33 mouse cellular contexts compared by ENCODE assay signal in the genomic region with DNA sequence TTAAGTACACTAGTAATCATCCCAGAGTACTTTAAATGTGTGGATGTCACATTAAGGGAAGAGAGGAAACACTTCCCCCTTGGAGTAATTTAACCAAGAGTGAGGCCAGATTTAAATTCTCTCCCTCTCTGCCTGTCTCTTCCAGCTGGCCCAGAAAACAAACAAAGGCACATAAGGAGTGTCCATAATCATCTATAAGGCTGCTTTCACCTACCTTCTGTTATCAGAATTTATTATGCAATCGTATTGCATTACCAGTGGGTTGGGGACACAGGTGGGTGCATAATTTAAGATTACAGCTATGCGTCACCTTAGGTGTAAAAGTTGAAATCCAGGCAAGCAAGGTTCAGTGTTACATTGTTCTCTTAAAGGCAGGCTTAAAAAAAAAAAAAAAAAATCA.
"Had no signal": no experiment of that assay in that cellular context is flagged by ENCODE, and none has a peak within 500 bp of the region (broad histone marks: within the 10 kb centered on the region; RNA-seq: fewer than 3 reads in every experiment).

No protein-coding gene starts in this region.

- H3K27me3 ChIP-seq: heart, embryonic 12.5 days; heart, embryonic 13.5 days; heart, embryonic 15.5 days; hindbrain, embryonic 12.5 days; hindbrain, embryonic 13.5 days; hindbrain, embryonic 15.5 days; kidney, embryonic 15.5 days had no signal

- DNase-seq: heart, postnatal 10 days; heart, postnatal 14 days; heart, postnatal 36 days; heart, postnatal 4 days; kidney, adult 11 months; kidney, adult 18-20 months; kidney, adult 2 months; kidney, adult 8-10 months; kidney, adult 9 months; kidney, postnatal 10 days; kidney, postnatal 14 days; kidney, postnatal 25 days; kidney, postnatal 36 days; kidney, postnatal 4 days; layer of hippocampus, adult 9-11 months; layer of hippocampus, postnatal 36 days had no signal

- H3K4me1 ChIP-seq: heart, embryonic 10.5 days; heart, embryonic 15.5 days; hindbrain, embryonic 10.5 days; hindbrain, embryonic 12.5 days; hindbrain, embryonic 13.5 days; hindbrain, embryonic 15.5 days; kidney, embryonic 15.5 days had no signal

- ATAC-seq: hindbrain, embryonic 16.5 days; hindbrain, postnatal 0 days; inflammation-experienced regulatory T-cells, adult 6 months had no signal

- H3K9ac ChIP-seq: heart, embryonic 12.5 days; heart, embryonic 13.5 days; heart, embryonic 15.5 days; hindbrain, embryonic 12.5 days; hindbrain, embryonic 13.5 days; hindbrain, embryonic 14.5 days; hindbrain, embryonic 15.5 days; kidney, embryonic 15.5 days had no signal

- H3K36me3 ChIP-seq: heart, embryonic 10.5 days; heart, embryonic 12.5 days; heart, embryonic 13.5 days; heart, embryonic 15.5 days; hindbrain, embryonic 10.5 days; hindbrain, embryonic 12.5 days; hindbrain, embryonic 13.5 days; hindbrain, embryonic 15.5 days; kidney, embryonic 15.5 days had no signal

- H3K9me3 ChIP-seq: heart, embryonic 10.5 days; heart, embryonic 12.5 days; heart, embryonic 13.5 days; heart, embryonic 15.5 days; hindbrain, embryonic 10.5 days; hindbrain, embryonic 12.5 days; hindbrain, embryonic 13.5 days; hindbrain, embryonic 15.5 days; kidney, embryonic 15.5 days had no signal

- H3K27ac ChIP-seq: heart, embryonic 10.5 days; heart, embryonic 13.5 days; heart, embryonic 15.5 days; hindbrain, embryonic 10.5 days; hindbrain, embryonic 12.5 days; hindbrain, embryonic 13.5 days; hindbrain, embryonic 14.5 days; hindbrain, embryonic 15.5 days; hindbrain, postnatal 0 days; kidney, embryonic 15.5 days; kidney, postnatal 0 days; layer of hippocampus, adult 2 months; left cerebral cortex, adult 2 months had no signal

- H3K4me3 ChIP-seq: heart, embryonic 10.5 days; heart, embryonic 12.5 days; heart, embryonic 13.5 days; heart, embryonic 15.5 days; hindbrain, embryonic 10.5 days; hindbrain, embryonic 12.5 days; hindbrain, embryonic 13.5 days; hindbrain, embryonic 15.5 days; kidney, embryonic 15.5 days; layer of hippocampus, adult 2 months; left cerebral cortex, adult 2 months had no signal

- H3K4me2 ChIP-seq: heart, embryonic 11.5 days; heart, embryonic 12.5 days; heart, embryonic 13.5 days; heart, embryonic 15.5 days; hindbrain, embryonic 12.5 days; hindbrain, embryonic 13.5 days; hindbrain, embryonic 14.5 days; hindbrain, embryonic 15.5 days; kidney, embryonic 15.5 days had no signal
